Mouse (Mus musculus): ENCODE data around the gene Golgb1.

GRCm38 (mm10) chr16:36925351-36925750 is 50.4 kb downstream of the Golgb1 start:
- no peak for TF ChIP-seq MAX (IDR thresholded peaks at IDR 0.05; ENCODE audit: low read depth)
- TF ChIP-seq POLR2A (IDR thresholded peaks at IDR 0.05; ENCODE audit: insufficient read length, low read depth): no peak
- TF ChIP-seq MYOD1 (IDR thresholded peaks at IDR 0.05; ENCODE audit: control insufficient read depth in 1 of 3, insufficient read length in 2 of 3, low read depth in 2 of 3): no peak
- no peak for TF ChIP-seq E2F4 (IDR thresholded peaks at IDR 0.05; ENCODE audit: insufficient read depth)
- no peak for TF ChIP-seq USF1 (IDR thresholded peaks at IDR 0.05; ENCODE audit: low read depth)
- no peak for TF ChIP-seq MYOG (IDR thresholded peaks at IDR 0.05; ENCODE audit: control insufficient read depth in 1 of 3, insufficient read depth in 1 of 3, insufficient read length in 2 of 3, low read depth in 2 of 3)
- TF ChIP-seq CEBPB (IDR thresholded peaks at IDR 0.05; ENCODE audit: insufficient read depth, poor library complexity, severe bottlenecking): no peak
